Mouse (Mus musculus) lung, embryonic 16.5 days (tissue): ENCODE data around the gene Ap4b1. TPM values are rescaled to one million over a fixed set of nuclear protein-coding genes. Genes with fewer than 3 reads are reported as not detected.

ENCODE experiments used
- ATAC-seq: fragments of 200-750 bp; cut with Nextera tagmentation; 2 replicates; pipeline ENCODE4 v1.8.0; 2017; ENCODE audit warnings: low read depth, mild to moderate bottlenecking, moderate library complexity
- H3K27ac ChIP-seq: fragments of 300-500 bp; sonication (generic); 2 replicates; pipeline ENCODE4 v1.5.1; 2014; ENCODE audit warnings: mild to moderate bottlenecking, control low read depth, low read length
- H3K27me3 ChIP-seq: fragments of 300-500 bp; sonication (generic); 2 replicates; pipeline ENCODE4 v1.6.1; 2014; ENCODE audit warnings: low read depth, low read length, mixed read lengths; ENCODE audit not compliant: control insufficient read depth, insufficient read depth
- H3K36me3 ChIP-seq: fragments of 300-500 bp; sonication (generic); 2 replicates; pipeline ENCODE4 v1.6.1; 2014; ENCODE audit warnings: low read length; ENCODE audit not compliant: control insufficient read depth, insufficient read depth
- H3K4me1 ChIP-seq: fragments of 300-500 bp; sonication (generic); replicated peaks from 2 replicates; pipeline ENCODE4 v1.6.1; 2014; ENCODE audit warnings: low read length, mixed read lengths; ENCODE audit not compliant: control insufficient read depth, insufficient read depth
- H3K4me2 ChIP-seq: fragments of 300-500 bp; sonication (generic); 2 replicates; pipeline ENCODE4 v1.6.1; 2014; ENCODE audit warnings: low read depth, low read length, control low read depth
- H3K4me3 ChIP-seq: fragments of 300-500 bp; sonication (generic); 2 replicates; pipeline ENCODE4 v1.5.1; 2014; ENCODE audit warnings: mild to moderate bottlenecking, low read length, control low read depth
- H3K9ac ChIP-seq: fragments of 300-500 bp; sonication (generic); 2 replicates; pipeline ENCODE4 v1.6.1; 2014; ENCODE audit warnings: low read length, control low read depth
- H3K9me3 ChIP-seq: fragments of 300-500 bp; sonication (generic); 2 replicates; pipeline ENCODE4 v1.6.1; 2016; ENCODE audit warnings: low read length; ENCODE audit not compliant: control insufficient read depth
- WGBS: fragments of 180-500 bp; shearing (Covaris S2); extraction: QIAGEN DNeasy Blood & Tissue Kit; methylation state at CpG from one replicate; pipeline ENCODE4 v1.1.7; 2014; 5-methylcytosine and 5-hydroxymethylcytosine counted together
- polyA plus RNA-seq: library from polyadenylated mRNA; unstranded; fragments of >200 nt; fragmentation: Nextera tagmentation; extraction: Ambion mirVana; gene quantifications from 2 replicates; pipeline ENCODE4 v1.2.1, GENCODE M21; 2015

Ap4b1 gene
- polyA plus RNA-seq, 1 experiment from 2014 or later, result 21.0 TPM

DNA sequence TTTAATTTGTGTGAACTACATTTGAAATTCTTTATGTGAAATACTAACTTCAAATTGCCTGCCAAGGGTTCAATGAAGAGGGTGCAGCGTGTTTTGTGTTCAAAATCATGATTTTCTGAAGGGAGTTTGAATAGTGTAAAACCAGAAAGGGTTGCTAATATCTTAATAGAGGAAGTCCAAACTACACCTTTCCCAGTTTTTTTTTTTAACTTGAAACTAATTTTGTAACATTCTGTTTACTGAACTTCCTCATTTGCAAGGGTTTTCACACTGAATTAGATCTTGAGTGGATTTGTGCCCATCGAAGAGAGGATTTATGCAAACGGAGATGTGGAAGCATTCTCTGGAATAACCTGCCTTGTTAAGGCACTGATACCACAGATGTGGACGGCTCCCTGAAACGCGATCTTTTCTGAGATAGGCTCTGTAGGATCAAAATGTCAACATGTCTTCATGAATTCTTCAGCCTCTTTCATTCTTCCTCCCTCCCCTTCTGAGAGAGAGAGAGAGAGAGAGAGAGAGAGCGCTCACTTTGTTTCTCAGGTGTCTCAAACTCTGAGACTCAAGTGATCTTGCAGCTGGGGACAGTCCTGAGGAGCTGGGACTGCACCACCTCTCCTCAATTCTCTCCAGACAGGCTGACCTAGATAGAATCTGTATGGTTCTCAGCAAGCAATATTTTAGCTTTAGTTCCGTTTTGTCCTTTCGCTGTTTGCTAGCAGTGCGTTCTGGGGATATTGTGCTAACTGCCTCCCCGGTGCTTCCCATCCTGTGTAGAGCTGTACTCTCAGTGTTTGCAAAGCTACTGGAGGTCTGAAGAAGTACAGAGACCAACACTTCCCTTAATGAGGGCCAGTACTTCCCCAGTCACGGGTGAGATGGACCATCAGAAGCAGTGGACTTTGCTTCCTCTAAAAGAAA, 49.8 kb downstream of the Ap4b1 start, which contains the start of gene Ptpn22:
Ptpn22 (plus strand) TSS at position 915 of the 921 bp plus-strand sequence.
- Histone ChIP-seq H3K4me3 (0 out of 2 replicates have a peak within 1 kb of the TSS, but pooled peaks have one; percentile 8), H3K27me3 (no peaks in the 10 kb centered on the region), H3K9me3 (no peaks in the 10 kb centered on the region), H3K4me1 (0 out of 2 replicates have a peak, but pooled peaks cover 5% of the 10 kb centered on the region), H3K27ac (0 out of 2 replicates have a peak within 1 kb of the TSS, but pooled peaks have one; percentile 22), H3K36me3 (no peaks in the 10 kb centered on the region), H3K4me2 (0 out of 2 replicates have a peak within 1 kb of the TSS, but pooled peaks have one; percentile 3), H3K9ac (no peak within 1 kb of the TSS)
- no peak for ATAC-seq
- WGBS, result 51% methylated on average over 12 of the region's 12 CpGs

DNA sequence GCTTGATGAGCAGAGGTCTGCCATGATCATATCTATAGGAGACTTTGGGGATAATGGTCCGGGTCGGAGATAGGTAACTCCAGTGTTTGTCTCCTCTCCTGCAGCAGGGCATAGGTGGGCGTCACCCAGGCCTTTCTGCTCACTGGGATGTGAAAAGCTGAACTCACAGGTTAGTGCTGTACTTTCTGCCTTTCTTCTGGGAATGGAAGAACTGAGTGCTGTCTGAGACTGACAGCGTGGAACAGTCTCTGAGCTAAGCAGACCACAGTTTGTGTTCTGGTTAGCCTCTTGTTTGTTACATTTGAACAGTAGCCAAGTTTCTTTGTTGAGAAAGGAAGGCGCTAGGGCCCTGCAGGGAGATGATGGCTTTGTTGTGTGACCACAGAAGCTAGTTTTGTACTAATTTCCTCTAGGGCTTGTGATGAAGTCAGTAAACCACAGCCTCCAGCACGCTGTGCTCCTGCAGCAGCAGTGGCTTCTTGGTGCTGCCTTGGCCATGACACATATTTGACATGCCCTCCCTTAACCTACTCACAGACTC, 50.6 kb downstream of the Ap4b1 start:
- Histone ChIP-seq H3K9me3 (no peaks in the 10 kb centered on the region), H3K4me3 (0 out of 2 replicates have a peak overlapping the region, but pooled peaks have one; percentile 8), H3K27me3 (no peaks in the 10 kb centered on the region), H3K36me3 (no peaks in the 10 kb centered on the region), H3K4me1 (0 out of 2 replicates have a peak, but pooled peaks cover 5% of the 10 kb centered on the region), H3K27ac (0 out of 2 replicates have a peak overlapping the region, but pooled peaks have one; percentile 22), H3K4me2 (no peak overlapping the region), H3K9ac (no peak overlapping the region)
- whole genome bisulfite sequencing, result 56% methylated on average over 6 of the region's 6 CpGs
- no peak; the same call in 1 of the 2 replicates for ATAC-seq

DNA sequence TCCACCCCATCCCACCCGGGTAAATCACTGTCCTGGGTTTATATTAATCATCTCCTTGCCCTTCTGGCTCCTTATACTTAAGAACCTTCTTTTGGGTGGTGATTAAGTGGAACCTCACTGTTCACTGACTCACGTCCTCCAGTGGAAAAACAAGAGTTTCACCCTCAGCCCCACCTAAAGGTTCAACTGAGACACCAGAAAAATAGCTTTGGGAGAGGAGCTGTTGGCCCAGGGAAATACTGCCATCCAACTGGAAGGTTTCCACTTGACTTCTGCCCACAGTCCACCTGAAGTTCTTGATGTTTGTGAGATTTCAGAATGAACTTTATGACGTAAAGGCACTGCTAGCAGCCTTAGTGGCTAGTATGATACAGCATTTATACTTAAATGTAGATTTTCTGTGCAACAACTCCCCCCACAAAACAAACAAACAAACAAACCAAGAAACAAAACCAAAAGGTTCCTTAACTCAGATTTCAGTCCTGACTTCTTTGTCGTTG, 53.5 kb downstream of the Ap4b1 start:
- ATAC-seq, result no peak
- Histone ChIP-seq H3K4me2 (no peak overlapping the region), H3K36me3 (no peaks in the 10 kb centered on the region), H3K9ac (no peak overlapping the region), H3K9me3 (no peaks in the 10 kb centered on the region), H3K4me1 (0 out of 2 replicates have a peak, but pooled peaks cover 5% of the 10 kb centered on the region), H3K27ac (no peak overlapping the region), H3K4me3 (no peak overlapping the region), H3K27me3 (no peaks in the 10 kb centered on the region)
- 74% methylated on average over 4 of the region's 4 CpGs for WGBS

DNA sequence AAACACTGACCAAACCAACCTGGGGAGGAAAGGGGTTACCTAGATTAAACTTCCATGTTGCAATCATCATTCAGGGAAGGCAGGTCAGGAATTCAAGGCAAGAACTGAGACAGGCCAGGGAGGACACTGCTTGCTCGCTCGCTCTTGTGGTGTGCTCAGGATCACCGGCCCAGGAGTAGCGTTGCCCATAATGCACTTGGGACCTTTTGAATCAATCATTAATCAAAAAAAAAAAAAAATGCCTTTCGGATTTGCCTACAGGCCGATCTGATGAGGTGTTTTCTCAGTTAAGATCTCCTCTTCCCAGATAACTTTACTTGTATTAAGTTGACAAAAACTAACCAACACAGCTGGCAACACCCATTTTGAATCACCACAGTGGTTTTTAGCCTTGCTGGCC, 54.9 kb downstream of the Ap4b1 start:
- H3K4me3 ChIP-seq, result no peak overlapping the region
- no peaks in the 10 kb centered on the region for H3K36me3 ChIP-seq
- WGBS, result 76% methylated on average over 6 of the region's 6 CpGs
- 0 out of 2 replicates have a peak, but pooled peaks cover 5% of the 10 kb centered on the region for H3K4me1 ChIP-seq
- H3K9me3 ChIP-seq, result no peaks in the 10 kb centered on the region
- H3K27ac ChIP-seq, result no peak overlapping the region
- no peak overlapping the region for H3K9ac ChIP-seq
- H3K4me2 ChIP-seq, result no peak overlapping the region
- ATAC-seq, result no peak
- no peaks in the 10 kb centered on the region for H3K27me3 ChIP-seq

DNA sequence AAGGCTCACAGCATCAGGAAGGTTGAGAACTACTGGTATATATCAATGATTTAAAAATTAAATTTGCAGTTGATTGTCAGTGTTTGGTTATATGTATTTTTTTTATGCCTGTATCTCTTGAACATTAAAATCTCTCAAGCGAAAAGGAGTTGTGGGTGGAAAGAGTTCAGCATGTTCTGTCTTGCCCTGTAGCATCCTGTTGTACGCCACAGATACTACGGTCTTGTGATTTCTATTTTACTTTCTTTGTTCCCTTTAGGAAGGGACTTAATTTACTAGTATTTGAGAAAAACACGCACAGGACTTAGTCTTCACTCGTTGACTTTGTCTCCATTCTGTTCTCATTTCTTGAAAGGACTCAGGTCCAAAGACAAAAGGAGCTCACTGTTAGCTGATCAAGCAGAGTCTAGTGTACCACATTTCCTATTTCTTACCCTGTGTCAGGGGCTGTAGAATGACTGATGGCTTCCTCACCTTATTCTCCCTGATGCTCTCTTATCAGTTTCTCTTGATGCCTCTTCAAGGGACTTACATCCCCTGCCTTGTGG, 58.2 kb downstream of the Ap4b1 start:
- Histone ChIP-seq H3K9me3 (no peaks in the 10 kb centered on the region), H3K9ac (no peak overlapping the region), H3K27ac (no peak overlapping the region), H3K36me3 (no peaks in the 10 kb centered on the region), H3K4me3 (no peak overlapping the region), H3K4me1 (no peaks in the 10 kb centered on the region), H3K27me3 (no peaks in the 10 kb centered on the region), H3K4me2 (no peak overlapping the region)
- no peak for ATAC-seq
- 86% methylated on average over 5 of the region's 5 CpGs for WGBS

DNA sequence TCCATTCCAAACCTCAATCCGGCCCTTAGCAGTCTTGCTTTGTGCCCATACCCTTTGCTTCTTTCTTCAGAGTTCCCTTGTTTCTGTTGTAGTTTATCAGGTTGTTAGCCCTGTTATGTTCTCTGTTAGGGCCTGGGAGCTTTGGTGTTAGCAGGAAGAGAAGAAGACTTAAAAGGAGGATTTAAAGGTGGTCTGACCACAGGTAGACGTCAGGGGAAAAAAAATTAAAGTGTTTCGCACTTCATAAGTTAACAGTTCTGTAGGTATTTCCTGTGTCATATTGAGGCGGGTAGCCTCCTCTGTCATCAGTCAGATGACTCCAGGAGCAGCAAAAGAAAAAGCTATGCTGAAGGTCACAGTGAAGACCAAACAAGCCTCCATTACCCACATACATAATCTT, 58.7 kb downstream of the Ap4b1 start:
- Histone ChIP-seq H3K27me3 (no peaks in the 10 kb centered on the region), H3K9me3 (no peaks in the 10 kb centered on the region), H3K4me2 (no peak overlapping the region), H3K9ac (no peak overlapping the region), H3K4me1 (no peaks in the 10 kb centered on the region), H3K36me3 (no peaks in the 10 kb centered on the region), H3K4me3 (no peak overlapping the region), H3K27ac (no peak overlapping the region)
- ATAC-seq, result no peak
- 65% methylated on average over 4 of the region's 4 CpGs for WGBS

Other genes starting within 250 kb of the Ap4b1 start
- 0.41 and 0.48 TPM in 2 replicates for gene Syt6, start 234.3 kb upstream of the Ap4b1 start, polyA plus RNA-seq
- gene Atg4a-ps, start 163.5 kb upstream of the Ap4b1 start, polyA plus RNA-seq, result 0.09 and 0.13 TPM in 2 replicates
- gene Olfml3, start 71.5 kb upstream of the Ap4b1 start, polyA plus RNA-seq, result 83.8 and 84.9 TPM in 2 replicates
- not detected in 2 replicates for gene Gm10964, start 70.2 kb upstream of the Ap4b1 start, polyA plus RNA-seq
- gene Hipk1, start 18.0 kb upstream of the Ap4b1 start, polyA plus RNA-seq, result 12.2 and 12.3 TPM in 2 replicates
- 23.4 and 26.3 TPM in 2 replicates for gene Dclre1b, start 76 bp upstream of the Ap4b1 start, polyA plus RNA-seq
- 0.15 and 0.52 TPM in 2 replicates for gene Gm43064, start 53 bp downstream of the Ap4b1 start, polyA plus RNA-seq
- gene Bcl2l15, start 23.1 kb downstream of the Ap4b1 start, polyA plus RNA-seq, result 0.45 TPM in 1 of 2 replicates, not detected in the other
- gene Ptpn22, start 50.3 kb downstream of the Ap4b1 start, polyA plus RNA-seq, result 1.4 and 3.1 TPM in 2 replicates
- gene Rsbn1, start 104.6 kb downstream of the Ap4b1 start, polyA plus RNA-seq, result 7.7 and 8.9 TPM in 2 replicates
- gene Phtf1, start 158.6 kb downstream of the Ap4b1 start, polyA plus RNA-seq, result 23.1 and 24.3 TPM in 2 replicates